Mouse (Mus musculus) small intestine, adult 2 months (tissue): ENCODE results near the gene Wfikkn2.

Experiments
- CTCF ChIP-seq: fragments of 200-500 bp; IDR thresholded peaks from 2 replicates; pipeline ENCODE4 v1.5.1; 2012; ENCODE audit warnings: low read depth, mild to moderate bottlenecking, control low read depth, inconsistent platforms, low read length, moderate library complexity, mixed read lengths; ENCODE audit not compliant: insufficient replicate concordance, insufficient read length; ENCODE audit errors: extremely low read depth
- POLR2A ChIP-seq: fragments of 200-500 bp; IDR thresholded peaks from 2 replicates; pipeline ENCODE4 v1.6.1; 2012; ENCODE audit warnings: low read depth, mild to moderate bottlenecking, control low read depth, inconsistent platforms, low read length, moderate library complexity

DNA sequence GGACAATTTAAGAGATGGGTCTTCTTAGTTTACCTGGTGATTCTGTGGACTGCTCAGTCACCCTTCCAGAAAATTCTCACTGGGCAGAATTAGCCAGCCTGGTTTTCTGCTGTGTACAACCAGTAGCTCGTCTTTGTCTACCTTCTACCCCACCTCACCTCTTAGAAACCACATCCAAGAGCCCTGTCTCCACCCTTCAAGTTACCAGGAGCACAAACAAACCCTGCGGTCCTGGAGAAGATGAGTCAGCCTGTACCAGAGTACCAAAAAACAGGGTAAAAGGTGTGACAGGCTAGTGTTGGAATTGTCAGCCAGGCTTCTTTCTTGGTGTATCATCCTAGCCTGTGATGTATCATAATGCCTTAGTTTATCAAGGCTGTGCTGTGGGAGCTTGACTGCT is 29.9 kb upstream of the Wfikkn2 start:
- TF ChIP-seq CTCF (no peak), POLR2A (no peak)
